Mouse (Mus musculus) CH12F3 (cell line): ENCODE measurements around the gene Slc2a13.

Experiments
- in situ Hi-C: fragments of 300-500 bp; cut with MboI; formaldehyde crosslinking; loops from 2 replicates; pipeline ENCODE4 v1.14.3; 2020; ENCODE audit warnings: low sequenced_read_pairs

Gene Slc2a13

DNA sequence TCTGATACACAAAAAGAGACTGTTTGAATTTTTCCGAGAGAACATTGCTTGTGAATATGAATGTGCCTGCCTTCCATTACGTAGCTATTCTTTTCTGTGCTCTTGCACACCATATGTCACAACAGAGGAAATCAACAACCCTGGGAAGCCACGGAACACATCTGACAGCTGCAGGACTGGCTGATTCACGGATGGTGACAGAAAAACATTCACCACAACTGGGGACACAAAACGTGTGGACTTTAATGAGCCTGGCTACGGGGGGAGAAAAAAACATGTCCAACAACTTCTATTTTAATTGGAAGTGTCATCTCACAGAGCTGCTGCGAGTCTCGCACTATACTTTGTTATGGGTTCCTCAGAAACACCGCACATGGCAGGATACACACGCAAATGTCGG is 196.0 kb downstream of the Slc2a13 start:
- in situ Hi-C loops, result no loop called here

DNA sequence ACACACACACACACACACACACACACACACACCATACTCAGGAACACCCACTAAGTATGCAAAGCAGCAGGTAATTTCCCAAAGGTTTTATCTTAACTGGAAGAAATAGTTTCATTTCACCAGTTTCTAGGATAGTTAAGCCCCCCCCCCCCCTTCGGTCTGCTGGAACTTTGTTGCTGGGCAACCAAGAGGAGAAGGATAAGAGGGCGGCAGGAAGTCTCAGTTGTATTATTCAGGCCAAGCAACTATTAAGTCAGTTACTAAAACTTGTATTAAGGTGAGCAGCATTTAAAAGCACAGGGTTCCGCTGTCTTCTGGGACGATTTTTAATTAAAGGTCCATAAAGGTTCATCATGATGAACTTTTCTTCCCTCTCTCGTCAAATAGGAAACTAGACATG is 198.6 kb downstream of the Slc2a13 start:
- in situ Hi-C loops, result no loop called here

DNA sequence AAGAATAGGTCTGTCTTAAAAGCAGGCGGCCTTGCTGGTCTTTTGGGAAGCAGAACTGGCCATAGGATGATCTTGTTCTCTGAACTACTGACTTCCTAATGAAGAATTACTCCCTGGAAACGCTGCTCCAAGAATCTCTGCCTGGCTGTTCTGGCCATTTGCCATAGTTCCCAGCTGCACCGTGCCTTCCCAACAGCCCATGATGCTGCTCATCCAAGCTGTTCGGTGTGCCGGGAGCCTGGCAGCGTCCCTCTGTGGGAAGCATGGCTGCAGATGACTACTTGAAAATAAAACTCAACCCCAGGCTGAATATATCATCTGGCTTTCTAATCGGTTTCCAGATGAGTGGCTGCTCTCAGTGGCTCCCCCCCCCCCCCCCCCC is 199.9 kb downstream of the Slc2a13 start:
- in situ Hi-C loops, result no loop called here

DNA sequence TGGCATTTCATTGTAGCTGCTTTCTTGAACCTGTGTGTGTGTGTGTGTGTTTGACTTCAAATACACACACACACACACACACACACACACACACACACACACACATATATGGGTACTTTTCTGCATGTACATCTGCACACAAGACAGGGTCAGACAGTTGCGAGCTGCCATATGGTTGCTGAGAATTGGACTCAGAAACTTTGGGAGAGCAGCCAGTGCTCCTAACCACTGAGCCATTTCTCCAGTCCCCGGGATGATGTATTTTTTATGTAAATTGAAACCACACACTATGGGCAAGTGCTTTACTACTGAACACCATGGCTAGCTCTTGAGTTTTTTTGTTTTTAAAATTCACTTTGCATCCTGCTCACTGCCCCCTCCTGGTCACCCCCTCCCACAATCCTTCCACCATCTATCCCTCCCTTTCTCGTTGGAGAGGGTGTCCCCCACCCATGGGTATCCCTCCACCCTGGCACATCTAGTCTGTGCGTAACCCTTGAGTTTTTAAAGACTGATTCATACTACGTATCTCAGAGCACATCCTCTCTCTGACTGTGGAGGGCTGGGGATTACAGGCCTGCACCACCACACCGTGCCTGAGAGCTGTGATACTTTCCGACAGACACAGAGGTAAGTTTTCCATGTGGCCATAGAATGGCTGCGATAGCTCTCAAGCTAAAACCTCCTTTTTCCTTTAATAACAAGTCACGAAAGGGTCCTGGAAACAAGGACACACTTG is 200.4 kb downstream of the Slc2a13 start:
- in situ Hi-C loops, result no loop called here

DNA sequence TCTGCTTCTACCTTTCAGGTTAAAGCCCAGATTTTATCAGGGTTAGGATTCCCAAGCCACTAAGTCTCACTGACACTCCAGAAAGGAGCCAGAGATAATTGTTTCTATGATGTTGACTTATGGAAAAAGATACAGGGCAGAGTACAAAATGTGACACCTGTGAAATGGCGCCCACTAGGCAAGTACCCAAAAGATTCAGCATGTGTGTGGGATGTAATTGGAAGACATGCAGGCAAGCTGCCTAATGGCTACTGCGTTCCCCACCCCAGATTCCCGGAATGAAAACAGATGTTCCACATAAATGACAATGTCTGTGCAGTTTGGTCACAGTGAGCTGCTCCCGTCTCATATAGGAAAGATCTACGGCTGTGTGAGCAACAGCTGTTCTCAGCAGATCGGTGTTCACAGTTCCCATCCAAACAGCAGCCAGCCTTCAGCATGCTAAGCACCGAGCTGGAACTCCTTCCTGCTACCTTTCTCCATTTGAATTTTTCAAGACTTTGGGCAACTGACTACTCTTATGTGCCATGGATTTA is 201.1 kb downstream of the Slc2a13 start:
- in situ Hi-C loops, result no loop called here

DNA sequence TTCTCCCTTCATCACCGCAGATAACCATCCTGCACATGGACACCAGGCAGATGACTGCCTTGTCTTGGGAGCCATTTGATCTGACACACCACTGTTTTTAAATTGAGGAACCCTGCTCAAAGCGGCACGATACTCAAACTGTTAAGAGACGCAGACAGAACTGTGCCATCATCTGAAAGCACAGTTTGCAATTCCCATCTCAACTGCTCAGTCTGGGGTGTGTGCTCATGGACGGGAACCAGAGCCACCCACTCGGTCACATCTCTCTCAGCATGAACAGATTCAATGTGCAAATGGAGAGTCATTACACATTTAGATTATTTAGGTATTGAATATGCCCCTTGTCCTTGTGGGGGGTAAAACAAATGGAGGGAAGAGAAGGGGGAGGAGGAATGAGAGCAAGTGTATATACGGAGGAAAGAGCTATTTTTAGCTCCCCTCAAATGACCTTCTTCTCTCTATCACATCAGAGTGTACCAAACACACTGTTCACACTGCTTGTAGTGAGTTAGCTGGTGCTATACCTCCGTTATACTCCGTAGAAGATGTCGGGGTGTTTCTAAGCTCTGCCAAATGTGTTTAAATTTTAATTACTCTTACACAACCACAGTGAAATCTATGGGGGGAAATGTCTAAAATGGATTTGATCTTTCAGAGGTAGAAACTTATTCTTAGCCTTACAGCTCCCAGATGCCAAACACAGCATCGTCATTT is 203.2 kb downstream of the Slc2a13 start:
- in situ Hi-C loops, result no loop called here

DNA sequence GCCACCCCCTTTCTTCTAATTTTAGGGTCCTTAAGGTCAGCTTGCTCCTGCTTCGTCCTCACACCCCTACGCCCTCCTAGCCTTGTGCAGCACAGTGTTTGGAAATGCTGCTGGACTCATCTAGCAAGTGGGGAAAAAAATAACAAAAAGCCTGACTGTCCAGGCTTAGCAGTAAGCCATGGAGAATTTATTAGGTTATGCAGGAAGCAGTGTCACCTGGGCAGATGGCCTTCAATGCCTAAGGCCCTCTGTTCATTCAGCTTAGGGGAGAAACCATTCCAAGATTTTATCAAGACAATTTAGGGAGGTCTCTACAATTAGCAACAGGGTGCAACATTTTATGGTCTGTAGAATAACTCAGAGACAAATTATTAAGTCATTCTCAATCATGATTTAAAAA is 212.6 kb downstream of the Slc2a13 start:
- in situ Hi-C loops, result no loop called here

DNA sequence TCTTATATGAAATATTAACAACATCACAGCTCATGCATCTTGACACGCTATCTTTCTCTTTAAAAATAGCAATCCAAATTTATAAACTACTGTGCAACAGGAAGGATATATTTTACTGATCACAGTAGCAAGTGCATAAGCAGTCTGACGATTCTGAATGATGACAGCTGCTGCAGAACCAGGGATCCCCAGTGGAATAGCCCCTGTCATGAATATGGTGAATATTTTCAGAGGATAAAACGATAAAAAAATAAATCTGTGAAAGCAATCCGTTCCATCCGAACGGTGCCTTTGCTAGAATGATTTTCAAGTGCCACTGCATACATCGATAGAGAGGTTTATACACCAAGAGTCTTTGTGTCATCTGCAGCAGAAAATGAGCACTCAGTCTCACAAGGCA is 222.1 kb downstream of the Slc2a13 start:
- in situ Hi-C loops, result no loop called here

DNA sequence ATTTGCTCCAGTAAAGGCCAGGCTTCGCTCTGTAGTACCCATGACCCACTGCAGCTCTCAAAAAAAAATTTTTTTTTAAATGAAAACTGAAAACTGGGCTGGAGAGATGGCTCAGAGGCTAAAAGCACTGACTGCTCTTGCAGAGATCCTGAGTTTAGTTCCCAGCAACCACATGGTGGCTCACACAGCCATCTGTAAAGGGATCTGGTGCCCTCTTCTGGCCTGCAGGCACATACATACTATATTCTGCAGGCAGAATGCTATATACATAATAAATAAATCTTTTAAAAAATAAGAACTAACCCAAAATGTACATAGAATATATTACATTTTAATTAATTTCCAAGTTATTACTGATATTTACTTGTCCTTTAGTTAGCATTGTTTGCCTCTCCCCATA is 234.7 kb downstream of the Slc2a13 start:
- in situ Hi-C loops, result no loop called here

DNA sequence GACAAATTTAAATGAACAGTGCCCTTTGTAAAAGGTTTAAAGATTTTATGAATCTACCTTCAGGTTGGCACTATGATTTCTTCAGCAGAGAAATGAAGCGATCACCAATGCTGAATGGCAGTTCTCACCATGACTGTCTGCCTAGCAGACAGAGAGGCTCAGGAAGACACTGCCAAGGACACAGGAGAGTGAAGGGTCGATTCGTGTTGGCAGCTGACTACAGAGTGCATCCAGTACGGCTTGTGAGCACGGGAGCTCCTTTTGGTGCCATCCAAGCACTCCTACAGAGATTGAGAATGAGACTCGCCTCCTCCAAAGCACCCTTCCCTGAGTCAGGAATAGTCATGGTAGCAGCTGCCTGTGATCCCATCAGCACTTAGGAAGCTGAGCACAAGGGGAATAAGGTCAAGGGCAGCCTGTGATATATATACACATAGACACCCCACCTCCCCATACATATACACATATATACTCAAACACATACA is 238.6 kb downstream of the Slc2a13 start:
- in situ Hi-C loops, result no loop called here

DNA sequence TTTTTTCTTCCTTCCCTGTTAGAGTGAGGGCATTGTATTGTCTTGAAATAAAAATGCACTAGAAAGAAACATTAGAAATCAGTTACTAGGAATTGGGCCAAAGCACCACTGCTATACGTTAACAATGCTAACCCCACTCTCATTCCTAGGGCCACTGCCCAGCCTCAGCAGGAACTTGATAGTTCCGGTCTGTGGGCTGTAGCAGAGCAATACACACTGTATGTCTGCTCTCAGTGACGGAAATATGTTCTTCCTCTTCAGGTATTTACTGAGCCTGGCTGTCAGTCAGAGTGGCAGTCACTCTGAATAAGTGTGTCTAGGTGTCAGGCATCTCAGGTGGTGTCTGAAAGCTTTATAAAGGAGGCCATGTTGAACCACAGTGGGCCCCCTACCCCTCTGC is 245.3 kb downstream of the Slc2a13 start:
- in situ Hi-C loops, result no loop called here

DNA sequence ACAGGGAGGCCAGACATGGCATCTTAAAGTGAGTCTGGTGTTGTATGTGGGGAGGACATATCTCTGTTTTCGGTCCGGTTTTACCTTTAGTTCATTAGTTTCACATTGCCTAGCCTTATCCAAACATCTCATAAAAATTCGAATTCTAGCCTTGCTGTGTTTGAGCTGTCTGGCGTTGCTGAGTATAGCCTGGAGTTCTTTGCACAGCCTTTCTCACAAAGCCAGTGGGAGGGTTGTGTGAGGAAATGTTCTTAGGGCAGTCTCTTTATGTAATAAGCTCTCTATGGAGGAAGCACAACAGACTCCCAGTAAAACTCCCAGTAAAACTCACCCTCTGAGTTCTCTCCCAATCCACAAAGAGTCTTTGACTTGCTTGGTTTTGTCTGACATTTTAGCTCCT is 246.0 kb downstream of the Slc2a13 start:
- in situ Hi-C loops, result no loop called here

DNA sequence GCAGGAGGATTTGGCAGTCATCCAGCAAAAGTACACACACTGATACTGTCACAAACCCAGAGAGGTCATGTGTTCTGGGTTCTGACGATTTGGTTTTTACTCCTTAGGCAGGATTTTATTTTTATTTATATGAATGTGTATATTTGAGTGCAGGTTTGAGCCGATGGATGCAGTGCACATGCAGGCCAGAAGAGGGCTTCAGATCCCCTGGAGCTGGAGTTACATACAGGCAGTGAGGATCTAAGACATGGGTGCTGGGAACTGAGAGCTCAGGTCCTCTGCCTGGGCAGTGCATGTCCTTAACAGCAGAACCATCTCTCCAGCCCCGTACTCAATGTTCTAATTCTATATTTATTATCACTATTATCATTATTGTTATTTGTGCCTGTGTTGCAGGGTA is 253.7 kb downstream of the Slc2a13 start:
- in situ Hi-C loops, result no loop called here

DNA sequence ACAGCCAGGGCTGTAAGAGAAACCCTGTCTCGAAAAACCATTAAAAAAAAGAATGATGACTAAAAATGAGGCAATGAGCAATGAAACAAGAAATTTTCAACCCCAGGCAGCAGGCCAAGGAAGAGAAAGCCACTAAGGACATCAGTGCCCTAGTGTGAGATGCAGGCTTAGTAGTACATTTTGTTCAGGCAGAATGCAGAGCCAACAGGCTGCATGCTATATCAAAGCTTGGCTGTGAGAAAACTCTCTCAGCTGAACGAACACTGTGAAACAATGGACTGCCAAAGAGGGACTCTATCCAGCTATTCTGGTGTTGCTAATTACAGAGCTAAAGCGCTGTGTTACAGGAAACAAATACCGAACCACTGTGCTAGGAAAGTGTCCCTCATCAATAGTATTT is 256.1 kb downstream of the Slc2a13 start:
- in situ Hi-C loops, result no loop called here

DNA sequence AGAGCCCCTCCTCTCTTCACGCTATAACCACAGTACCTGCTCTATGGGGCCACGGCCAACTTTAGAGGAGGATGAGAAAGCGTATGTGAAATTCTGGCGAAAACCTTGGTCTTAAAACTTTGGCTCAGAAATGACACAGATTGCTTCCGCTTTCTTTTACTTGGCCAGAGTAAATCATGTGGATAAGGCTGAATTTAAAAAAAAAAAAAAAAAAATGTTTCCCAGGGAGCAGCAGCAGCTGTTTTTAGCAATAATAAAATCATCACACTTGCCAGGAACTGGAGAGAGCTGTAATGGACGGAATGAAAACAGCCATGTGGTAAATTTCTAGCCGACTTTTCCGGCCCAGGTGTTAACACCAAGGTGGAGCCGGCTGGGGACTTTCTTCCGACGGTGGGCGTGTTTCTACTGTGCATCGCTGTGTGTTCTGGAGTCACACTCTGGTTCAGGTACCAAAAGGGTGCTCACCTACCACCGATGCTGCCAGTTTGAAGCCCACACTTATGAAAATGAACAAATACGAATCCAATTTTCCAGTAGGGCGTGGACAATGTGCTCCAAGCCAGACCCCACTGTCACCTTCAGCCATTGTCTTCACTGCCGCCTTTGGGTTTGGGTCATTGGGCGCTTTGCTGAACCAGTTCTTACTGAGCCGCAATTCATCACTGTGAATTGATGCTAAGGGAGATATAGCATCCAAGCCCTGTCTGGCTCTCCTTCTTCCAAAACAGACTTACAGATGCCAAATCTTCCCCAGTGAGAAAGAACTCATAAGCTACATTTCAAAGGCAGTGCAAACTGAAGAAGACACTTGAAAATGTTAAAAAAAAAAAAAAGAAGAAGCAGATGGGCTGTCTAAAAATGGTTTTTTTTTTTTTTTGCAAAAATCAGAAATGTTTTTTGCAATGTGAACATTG is 258.4 kb downstream of the Slc2a13 start:
- in situ Hi-C loops, result no loop called here

DNA sequence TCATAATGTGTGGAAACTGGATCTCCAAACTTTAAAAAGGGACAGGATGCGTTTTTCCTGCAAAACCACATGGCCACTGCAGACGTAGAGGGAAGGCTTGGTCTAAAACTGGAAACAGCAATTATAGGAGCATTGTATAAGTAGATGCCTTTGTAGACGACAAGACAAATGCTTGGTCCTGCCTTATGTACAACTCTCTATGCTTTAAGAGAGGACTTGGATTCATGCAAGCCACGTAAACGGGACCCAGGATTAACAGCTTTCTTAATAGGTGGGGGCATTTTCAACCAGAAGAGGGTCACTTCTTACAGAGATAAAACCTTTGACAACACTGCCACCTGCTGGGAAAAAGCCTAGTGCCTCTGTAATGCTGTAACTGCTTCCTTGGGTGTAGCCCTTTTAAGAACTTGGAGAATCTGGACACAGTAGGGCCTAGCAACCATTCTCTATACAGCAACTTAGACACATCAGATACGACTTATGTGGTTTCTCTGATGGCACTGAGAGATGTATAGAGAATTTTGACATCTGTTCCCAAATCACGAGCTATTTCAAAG is 268.7 kb downstream of the Slc2a13 start:
- in situ Hi-C loops, result no loop called here

DNA sequence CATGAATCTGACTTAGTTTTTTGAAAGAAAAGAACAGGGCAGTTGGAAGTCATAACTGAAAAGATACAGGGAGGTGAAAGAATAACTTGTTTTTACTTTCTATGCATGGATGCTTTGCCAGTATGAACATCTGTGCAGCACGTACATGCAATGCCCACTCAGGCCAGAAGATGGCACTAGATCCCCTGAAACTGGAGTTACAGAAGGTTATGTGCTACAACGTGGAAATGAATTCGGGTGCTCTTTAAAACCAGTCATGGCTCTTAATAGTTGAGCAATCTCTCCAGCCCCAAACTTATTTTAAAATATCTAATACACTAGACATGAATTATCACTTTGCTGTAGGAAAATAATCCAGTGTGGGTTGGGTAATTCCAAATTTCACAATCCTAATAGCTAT is 271.7 kb downstream of the Slc2a13 start:
- in situ Hi-C loops, result no loop called here

DNA sequence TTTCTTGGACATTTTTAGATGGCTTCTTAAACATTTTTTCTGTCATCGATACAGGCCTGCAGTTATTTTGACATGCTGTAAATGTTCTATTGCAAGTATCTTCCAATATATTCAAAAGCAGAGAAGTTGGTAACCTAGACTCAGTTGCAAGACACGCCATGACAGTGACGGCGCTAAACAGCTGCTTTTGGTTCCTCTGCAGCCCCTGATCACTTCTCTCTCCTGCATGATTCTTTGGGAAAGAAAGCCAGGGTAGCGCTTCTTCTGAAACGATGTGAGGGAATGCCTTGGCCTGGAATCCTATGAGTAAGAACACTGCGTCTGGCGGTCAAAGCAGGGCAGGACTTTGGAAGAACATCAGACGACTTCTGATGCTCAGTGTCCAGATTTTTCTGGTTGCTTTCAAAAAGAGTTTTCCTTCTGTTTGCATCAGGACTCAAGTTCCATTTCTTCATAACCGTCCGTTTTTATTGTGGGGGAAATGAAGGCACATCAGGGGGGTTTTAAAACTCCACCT is 273.7 kb downstream of the Slc2a13 start:
- in situ Hi-C loops, result no loop called here

DNA sequence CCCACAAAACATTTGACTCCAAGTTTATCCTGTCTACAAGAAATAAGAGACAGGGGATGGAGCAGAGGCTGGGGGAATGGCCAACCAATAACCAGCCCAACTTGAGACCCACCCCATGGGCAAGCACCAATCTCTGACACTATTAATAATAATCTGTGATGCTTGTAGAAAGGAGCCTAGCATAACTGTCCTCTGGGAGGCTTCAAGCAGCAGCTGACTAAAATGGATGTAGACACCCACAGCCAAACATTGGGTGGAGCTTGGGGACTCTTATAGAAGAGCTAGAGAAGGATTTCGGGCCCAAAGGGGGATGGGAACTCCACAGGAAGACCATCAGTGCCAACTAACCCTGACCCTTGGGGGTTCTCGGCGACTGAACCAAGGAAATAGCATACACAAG is 289.6 kb downstream of the Slc2a13 start:
- in situ Hi-C loops, result no loop called here

DNA sequence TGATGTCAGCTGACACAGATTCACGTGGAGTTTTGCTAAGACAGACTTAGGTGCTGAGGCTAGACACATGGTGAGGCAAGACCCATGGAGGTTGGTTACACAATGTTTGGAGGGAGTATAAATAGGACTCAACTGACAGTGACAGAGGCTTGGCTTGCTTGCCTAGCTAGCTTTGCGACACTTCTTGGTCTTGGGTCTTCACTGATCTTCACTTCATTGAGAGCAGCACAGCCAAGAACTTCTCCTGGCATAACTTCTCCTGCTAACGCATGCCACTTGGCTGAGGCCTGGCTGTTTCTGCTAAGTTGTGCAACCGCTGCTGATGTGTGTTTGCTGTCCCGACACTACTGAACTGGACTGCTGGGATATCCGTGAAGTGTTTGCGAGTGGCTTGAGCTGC is 290.2 kb downstream of the Slc2a13 start:
- in situ Hi-C loops, result no loop called here

DNA sequence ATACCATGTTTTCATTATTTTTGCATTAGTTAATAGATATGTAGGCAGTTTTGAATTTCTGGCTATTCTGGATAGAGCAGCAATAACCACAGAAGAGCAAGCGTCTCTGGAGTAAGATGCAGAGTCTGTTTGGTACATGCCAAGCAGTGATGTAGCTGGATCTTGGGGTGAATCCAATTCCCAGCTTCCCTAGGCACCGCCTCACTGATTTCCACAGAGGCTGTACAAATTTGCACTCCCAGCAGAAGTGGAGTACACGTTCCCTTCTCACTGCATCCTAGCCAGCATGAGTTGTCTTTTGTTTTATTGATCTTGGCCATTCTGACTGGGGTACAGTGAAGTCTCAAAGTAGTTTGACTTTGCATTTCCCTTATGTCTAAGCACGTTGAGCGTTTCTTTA is 291.5 kb downstream of the Slc2a13 start:
- in situ Hi-C loops, result no loop called here
